Mouse (Mus musculus): Measurements from ENCODE around the gene Nova2.
A peak's percentile ranks its signal among the peaks of the same experiment; 100 is the strongest.

Gene Nova2

GRCm38 (mm10) chr7:18924321-18924720 lies 1.4 kb upstream of the Nova2 start:
- DNase-seq (ENCODE audit: low spot score in 2 of 2) = no peak

DNA sequence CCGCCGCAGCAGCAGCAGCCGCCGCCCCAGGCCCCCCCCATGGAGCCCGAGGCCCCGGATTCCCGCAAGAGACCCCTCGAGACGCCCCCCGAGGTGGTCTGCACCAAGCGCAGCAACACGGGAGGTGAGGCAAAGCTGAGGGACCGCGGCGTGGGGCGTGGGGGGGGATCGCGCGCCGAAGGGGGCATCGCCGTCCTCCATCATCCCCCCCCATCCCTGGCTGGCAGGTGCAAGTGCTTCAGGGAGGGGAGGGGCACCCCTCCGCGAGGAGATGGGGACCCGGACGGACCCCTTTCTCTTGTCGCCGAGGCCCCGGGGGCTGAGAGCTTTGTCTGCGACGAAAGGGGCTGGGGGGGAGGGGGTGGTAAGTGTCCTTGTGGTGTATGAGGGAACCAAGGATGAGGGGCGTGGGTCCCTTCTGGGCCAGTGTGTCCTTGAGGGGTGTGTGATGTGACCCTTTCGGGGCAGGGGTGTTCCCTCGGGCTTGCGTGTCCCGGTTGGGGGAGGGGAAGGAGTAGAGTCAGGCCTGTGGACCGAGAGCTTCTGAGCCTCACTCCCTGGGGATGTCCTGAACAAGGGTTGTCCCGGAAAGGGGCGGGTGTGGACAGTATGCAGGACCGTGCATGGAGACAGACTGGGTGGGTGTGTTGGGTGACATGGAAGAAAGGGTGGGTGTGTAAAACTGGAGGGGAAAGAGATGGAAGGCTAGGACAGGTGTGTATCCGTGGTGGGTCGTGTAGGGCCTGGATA lies 528 bp downstream of the Nova2 start:
- no peak for DNase-seq (ENCODE audit: low spot score in 2 of 2)

DNA sequence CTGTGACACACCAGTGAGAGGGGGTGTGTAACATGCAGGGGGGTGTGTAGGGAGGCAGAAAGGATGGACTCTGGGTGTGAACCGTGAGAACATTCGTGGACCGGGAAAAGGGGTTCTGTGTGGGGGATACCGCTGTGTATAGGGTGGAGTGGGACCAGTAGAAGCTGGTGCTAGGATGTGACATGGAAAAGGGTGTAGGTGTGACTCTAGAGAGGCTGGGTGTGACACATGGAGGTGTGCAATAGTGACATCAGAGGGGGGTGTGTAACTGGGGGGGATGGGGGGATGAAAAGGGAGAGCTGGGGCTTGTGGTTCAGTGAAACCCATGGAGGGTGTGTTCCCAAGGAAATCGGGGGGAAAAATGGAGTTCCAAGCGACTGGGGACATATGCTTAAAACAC lies 1.2 kb downstream of the Nova2 start:
- DNase-seq (ENCODE audit: low spot score in 2 of 2) = no peak

- no peak for DNase-seq (ENCODE audit: low spot score in 2 of 2)
Observed at GRCm38 (mm10) chr7:18927759-18928158, 2.1 kb downstream of the Nova2 start.

GRCm38 (mm10) chr7:18942376-18942775 lies 16.7 kb downstream of the Nova2 start:
- no peak for DNase-seq (ENCODE audit: low spot score in 2 of 2)

DNA sequence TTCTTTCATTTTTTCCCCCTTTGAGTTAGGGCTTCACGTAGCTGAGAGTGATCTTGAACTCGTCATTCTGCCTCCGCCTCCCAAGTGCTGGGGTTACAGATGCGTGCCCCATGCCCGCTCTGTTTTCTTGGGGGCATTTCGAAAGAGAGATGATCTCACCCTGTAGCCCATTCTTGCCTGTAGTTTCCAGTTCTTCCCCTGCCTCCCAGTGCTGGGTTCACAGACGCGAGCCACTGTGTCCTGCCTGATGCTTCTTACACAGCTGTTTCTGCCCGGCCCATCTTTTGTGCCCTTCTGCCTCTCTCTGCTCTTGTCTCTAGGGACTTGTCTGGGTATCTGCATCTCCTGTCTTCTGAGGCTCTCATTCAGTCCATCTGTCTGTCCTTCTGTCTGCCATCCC lies 17.1 kb downstream of the Nova2 start:
- DNase-seq (ENCODE audit: low spot score in 2 of 2) = no peak

- DNase-seq (ENCODE audit: low spot score in 2 of 2) = no peak
Observed at GRCm38 (mm10) chr7:18948151-18948550, 22.5 kb downstream of the Nova2 start.

DNA sequence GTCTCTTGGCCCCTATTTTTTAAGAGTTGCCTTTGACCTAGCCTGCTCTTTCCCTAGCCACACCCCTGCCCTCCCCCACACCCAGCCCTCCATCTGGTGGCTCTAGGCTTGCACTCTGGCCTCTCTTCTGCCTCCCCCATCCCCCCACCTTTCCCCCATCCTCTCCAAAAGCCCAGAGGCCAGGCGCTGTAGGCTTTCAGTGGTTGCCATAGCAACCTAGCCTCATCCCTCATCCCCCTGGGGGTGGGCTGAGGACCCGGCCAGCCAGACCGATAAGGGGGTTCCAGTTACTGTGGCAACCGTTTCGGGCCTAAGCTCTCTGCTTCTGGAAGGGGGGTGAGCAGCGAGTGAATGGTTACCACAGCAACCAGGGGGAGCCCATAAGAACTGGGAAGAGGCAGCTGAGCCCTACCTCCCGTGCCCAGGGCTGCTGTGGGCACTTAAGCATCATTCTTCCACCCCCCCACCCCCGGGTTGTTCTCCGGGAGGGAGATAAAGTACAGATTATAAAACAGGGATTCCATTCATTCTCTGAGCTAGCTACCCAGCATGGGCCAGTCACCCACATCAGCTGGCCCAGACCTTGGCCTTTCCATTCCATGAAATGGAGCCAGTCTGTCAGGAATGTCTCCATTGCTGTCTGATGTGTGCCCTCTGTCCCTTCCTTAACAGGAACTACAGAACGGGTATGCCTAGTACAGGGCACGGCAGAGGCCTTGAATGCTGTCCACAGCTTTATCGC lies 24.3 kb downstream of the Nova2 start:
- DNase-seq (ENCODE audit: low spot score in 2 of 2) = no peak

- DNase-seq (ENCODE audit: low spot score in 2 of 2) = no peak
Observed at GRCm38 (mm10) chr7:18950523-18951315, 25.0 kb downstream of the Nova2 start.

- DNase-seq (ENCODE audit: low spot score in 2 of 2) = peak in 1 of 2 experiments; percentile 40
Observed at GRCm38 (mm10) chr7:18951397-18951796, 25.7 kb downstream of the Nova2 start.

DNA sequence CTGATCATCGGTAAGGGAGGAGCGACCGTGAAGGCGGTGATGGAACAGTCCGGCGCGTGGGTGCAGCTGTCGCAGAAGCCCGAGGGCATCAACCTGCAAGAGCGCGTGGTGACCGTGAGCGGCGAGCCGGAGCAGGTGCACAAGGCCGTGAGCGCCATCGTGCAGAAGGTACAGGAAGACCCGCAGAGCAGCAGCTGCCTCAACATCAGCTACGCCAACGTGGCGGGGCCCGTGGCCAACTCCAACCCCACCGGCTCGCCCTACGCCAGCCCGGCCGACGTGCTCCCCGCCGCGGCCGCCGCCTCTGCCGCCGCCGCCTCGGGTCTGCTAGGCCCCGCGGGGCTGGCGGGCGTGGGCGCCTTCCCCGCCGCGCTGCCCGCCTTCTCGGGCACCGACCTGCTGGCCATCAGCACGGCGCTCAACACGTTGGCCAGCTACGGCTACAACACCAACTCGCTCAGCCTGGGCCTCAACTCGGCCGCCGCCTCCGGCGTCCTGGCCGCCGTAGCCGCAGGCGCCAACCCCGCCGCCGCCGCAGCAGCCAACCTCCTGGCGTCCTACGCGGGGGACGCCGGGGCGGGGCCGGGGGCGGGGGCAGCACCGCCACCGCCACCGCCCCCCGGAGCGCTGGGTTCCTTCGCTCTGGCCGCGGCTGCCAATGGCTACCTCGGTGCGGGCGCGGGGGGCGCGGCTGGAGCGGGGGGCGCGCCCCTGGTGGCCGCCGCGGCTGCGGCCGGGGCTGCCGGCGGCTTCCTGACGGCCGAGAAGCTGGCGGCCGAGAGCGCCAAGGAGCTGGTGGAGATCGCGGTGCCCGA lies 32.1 kb downstream of the Nova2 start:
- no peak for DNase-seq (ENCODE audit: low spot score in 2 of 2)

GRCm38 (mm10) chr7:18958384-18958766 lies 32.7 kb downstream of the Nova2 start:
- DNase-seq (ENCODE audit: low spot score in 2 of 2) = no peak

DNA sequence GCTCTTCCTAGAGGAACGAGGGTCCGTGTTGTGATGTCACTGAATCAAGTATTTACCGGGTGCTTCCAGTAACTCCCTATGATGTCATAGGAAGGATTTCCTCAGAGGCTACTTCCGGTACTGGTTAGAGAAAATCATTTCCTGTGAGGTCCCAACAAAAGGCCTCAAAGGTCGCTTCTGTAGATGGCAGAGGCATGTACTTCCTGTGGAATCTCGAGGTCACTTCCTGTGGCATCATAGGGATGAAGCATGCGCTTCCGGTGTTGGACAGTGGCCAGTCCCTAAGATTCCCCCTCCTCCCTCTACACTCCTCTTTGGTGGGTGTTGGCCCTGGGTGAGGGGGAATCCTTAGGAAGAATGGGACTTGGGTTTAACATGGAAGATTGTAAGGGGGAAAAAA lies 33.8 kb downstream of the Nova2 start:
- no peak for DNase-seq (ENCODE audit: low spot score in 2 of 2)

DNA sequence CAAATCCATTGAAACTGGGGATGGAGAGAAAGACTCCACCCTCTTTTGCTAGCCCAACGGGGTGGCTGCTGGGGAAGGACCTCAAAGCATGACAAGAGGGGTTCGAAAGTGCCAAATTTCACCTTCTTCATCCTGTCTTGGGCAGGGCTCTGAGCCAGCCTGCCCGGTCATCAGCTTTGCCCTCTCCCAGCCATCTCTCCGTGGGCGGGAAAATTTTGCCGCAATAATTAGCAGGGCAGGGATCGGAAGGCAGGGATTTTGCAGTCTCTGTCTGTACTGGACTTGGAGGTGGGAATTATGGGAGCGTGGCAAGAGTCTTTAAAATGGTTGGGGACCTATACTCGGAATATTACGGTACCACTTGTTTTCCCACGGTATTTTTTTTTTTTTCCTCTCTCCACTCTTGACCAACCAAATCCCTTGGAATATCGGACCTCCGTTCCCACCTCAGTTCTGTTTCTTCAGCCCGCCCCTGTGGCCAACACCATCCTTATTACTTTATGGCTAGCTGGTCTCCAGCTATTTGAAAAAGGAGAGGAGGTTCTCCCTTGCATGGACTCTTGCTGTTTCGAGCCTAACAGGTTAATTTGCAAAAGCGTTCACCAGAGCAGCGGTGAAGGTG lies 36.6 kb downstream of the Nova2 start:
- no peak for DNase-seq (ENCODE audit: low spot score in 2 of 2)

DNA sequence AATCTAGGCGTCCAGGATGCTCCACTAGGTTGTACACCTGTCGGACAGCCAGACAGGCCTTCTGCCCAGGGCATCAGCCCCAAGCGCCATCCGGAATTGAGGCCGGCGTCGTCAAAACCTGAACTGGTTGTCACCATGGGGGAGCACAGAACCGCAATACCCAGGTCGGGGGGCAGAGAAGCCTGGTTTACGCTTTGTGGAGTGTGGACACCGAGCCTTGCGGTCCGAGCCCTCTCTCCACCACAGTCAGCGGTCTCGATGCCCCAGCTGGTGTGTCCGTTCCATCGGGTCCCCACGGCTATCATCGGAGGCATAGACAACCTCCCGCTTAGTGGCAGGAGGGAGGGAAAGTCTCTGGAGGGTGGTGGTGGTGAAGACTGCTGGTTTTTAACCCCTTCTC lies 37.1 kb downstream of the Nova2 start:
- DNase-seq (ENCODE audit: low spot score in 2 of 2) = no peak

GRCm38 (mm10) chr7:18963294-18963843 lies 37.7 kb downstream of the Nova2 start:
- no peak for DNase-seq (ENCODE audit: low spot score in 2 of 2)

DNA sequence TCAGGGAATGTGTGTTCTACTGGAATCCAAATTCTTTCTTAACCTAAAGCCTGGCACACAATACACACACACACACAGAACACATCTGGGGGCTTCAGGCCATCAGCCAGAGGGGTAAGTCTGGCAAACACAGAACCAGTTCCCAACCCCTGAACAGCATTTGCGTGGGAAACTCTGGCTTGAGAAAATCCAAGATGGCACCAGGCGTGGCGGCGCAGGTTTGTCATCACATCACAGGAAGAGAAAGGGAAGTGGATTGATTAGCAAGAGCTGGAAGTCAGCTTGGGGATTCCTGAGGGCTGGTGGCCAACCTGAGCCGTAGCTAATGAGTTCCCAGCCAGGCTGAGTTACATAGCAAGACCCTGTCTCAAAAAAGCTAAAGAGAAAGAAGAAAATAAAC lies 39.6 kb downstream of the Nova2 start:
- no peak for DNase-seq (ENCODE audit: low spot score in 2 of 2)

DNA sequence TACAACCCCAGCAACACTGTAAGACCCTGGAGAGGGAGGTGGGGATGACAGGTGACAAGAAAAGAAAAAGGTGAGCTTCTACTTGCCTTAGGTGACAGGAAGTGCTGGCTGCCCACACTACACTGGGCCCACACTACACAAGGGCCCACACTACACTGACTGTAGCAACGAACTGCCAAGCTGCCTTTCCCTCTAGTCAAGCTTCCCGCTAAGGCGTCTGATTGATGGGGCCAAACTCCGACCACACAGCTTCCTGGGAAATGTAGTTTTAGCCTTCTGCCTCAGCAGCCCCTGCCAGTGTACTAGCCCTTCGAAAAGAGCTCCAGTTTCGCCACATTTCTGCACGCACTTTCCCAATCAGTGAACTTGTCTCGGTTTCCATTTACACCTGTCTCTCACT lies 41.9 kb downstream of the Nova2 start:
- no peak for DNase-seq (ENCODE audit: low spot score in 2 of 2)

- DNase-seq (ENCODE audit: low spot score in 2 of 2) = no peak
Observed at GRCm38 (mm10) chr7:18970956-18971355, 45.3 kb downstream of the Nova2 start.

DNA sequence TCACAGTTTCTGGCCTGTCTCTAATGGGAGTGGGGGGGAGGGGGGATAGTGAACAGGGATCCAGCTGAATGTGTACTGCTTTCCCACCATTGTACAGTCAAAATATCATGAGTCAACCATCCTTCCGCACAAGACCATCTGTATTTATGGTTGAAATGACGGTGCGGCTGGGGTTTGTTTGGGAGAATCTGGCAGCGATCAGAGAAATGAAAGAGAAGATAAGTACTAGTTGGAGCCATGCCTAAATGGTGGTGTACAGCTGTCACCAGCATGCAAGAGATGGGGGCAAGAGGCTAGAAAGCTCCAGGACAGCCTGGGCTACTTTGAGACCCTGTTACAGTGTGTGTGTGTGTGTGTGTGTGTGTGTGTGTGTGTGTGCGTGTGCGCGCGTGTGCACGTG lies 52.7 kb downstream of the Nova2 start:
- no peak for DNase-seq (ENCODE audit: low spot score in 2 of 2)

DNA sequence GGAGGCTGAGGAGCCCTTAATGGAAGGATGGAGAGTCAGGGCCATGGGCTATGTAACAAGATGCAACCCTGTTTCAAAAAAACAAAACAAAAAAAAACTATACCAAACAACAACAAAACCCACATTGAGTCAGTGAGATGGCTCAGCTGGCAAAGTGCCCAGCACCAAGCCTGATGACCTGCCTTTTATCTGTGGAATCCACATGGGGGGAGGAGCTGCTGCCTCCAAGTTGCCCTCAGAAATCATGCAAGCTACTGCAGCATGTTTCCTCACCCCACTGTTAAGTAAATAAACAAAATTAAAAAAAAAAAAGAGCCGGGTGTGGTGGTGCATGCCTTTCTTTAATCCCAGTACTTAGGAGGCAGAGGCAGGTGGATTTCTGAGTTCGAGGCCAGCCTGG lies 60.8 kb downstream of the Nova2 start:
- no peak for DNase-seq (ENCODE audit: low spot score in 2 of 2)

All from thymus, postnatal 10 days (tissue).